Mouse (Mus musculus) hindbrain, postnatal 0 days (tissue): ENCODE data around the gene Fpr3. TPM values are rescaled to one million over a fixed set of nuclear protein-coding genes. Genes with fewer than 3 reads are reported as not detected.
A peak's percentile ranks its signal among the peaks of the same experiment; 100 is the strongest.
"Not testable (repeated sequence)": the region's sequence is repeated elsewhere in the genome, so short reads cannot be mapped to it uniquely, and the experiment has no call there.

Experiments
- ATAC-seq: fragments of 200-750 bp; cut with Nextera tagmentation; 2 replicates; pipeline ENCODE4 v1.8.0; 2017; ENCODE audit warnings: mild to moderate bottlenecking, moderate TSS enrichment, moderate library complexity
- DNase-seq: peaks from one replicate; pipeline ENCODE4 v3.0.0-alpha.2; 2015; ENCODE audit warnings: low spot score
- H3K27ac ChIP-seq: fragments of 300-500 bp; sonication (generic); 2 replicates; pipeline ENCODE4 v1.5.1; 2014; ENCODE audit warnings: mild to moderate bottlenecking
- H3K27me3 ChIP-seq: fragments of 300-500 bp; sonication (generic); 2 replicates; pipeline ENCODE4 v1.6.1; 2014; ENCODE audit warnings: low read length, mixed read lengths; ENCODE audit not compliant: insufficient read depth
- H3K36me3 ChIP-seq: fragments of 300-500 bp; sonication (generic); 2 replicates; pipeline ENCODE4 v1.6.1; 2014; ENCODE audit warnings: low read length, mixed read lengths; ENCODE audit not compliant: insufficient read depth
- H3K4me1 ChIP-seq: fragments of 300-500 bp; sonication (generic); 2 replicates; pipeline ENCODE4 v1.6.1; 2014; ENCODE audit warnings: antibody characterized with exemption, low read length, mixed read lengths; ENCODE audit not compliant: insufficient read depth
- H3K4me2 ChIP-seq: fragments of 300-500 bp; sonication (generic); 2 replicates; pipeline ENCODE4 v1.6.1; 2014; ENCODE audit warnings: low read depth, mild to moderate bottlenecking, low read length, moderate library complexity, mixed read lengths
- H3K4me3 ChIP-seq: fragments of 300-500 bp; sonication (generic); 2 replicates; pipeline ENCODE4 v1.5.1; 2014; ENCODE audit warnings: low read length
- H3K9ac ChIP-seq: fragments of 300-500 bp; sonication (generic); replicated peaks from 2 replicates; pipeline ENCODE4 v1.6.1; 2014; ENCODE audit warnings: mild to moderate bottlenecking, low read length, moderate library complexity, mixed read lengths
- H3K9me3 ChIP-seq: fragments of 300-500 bp; sonication (generic); 2 replicates; pipeline ENCODE4 v1.6.1; 2016; ENCODE audit warnings: low read length, mixed read lengths
- CTCF ChIP-seq: IDR thresholded peaks from 2 replicates; pipeline ENCODE4 v1.5.1; 2016; ENCODE audit warnings: antibody characterized with exemption, control low read depth, low read depth
- WGBS: fragments of 180-500 bp; shearing (Covaris S2); extraction: QIAGEN DNeasy Blood & Tissue Kit; methylation state at CpG from one replicate; pipeline ENCODE4 v1.1.7; 2014; 5-methylcytosine and 5-hydroxymethylcytosine counted together
- polyA plus RNA-seq: library from polyadenylated mRNA; unstranded; fragments of >200 nt; fragmentation: Nextera tagmentation; extraction: Ambion mirVana; gene quantifications from 2 replicates; pipeline ENCODE4 v1.2.1, GENCODE M21; 2015
- total RNA-seq: library from RNA; depleted of rRNA; stranded (reverse); fragments of >200 nt; gene quantifications from 2 replicates; pipeline ENCODE4 v1.2.3, GENCODE M21; 2014; rRNA removed

Fpr3 gene
- total RNA-seq (not detected in 2 replicates), polyA plus RNA-seq (not detected in 2 replicates)

DNA sequence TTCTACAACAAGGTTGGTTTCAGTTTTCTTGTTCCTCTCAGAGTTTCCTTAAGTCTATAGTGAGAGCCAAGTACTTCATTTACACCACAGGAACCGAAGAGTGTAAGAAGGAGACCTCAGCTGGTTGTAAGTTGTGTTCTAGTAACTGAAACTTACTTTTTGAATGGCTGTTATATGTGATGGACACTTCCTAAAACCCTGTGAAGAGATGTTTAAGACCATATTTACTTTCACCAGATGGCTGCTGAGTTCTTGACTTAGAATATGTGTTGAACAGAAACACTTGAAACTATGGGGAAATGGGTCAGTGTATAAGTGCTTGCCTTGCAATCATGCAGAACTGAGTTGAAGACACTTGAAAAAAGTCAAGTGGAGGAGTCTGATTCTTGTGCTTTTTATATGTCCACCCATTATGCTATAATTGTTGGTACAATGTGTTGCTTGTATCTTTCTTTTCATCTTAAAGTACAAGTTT, at the start of gene Fpr3, which contains the start of gene Fpr2:
TSS of gene Fpr3 (plus strand) at position 79 of the 475 bp plus-strand sequence.
TSS of gene Fpr2 (plus strand) at position 51 of the 475 bp plus-strand sequence.
- DNase-seq = no peak
- Histone ChIP-seq H3K9me3 (no peaks in the 10 kb centered on the region), H3K36me3 (no peaks in the 10 kb centered on the region), H3K9ac (no peak within 1 kb of the TSS), H3K27me3 (no peaks in the 10 kb centered on the region), H3K4me1 (no peaks in the 10 kb centered on the region), H3K27ac (no peak within 1 kb of the TSS), H3K4me2 (no peak within 1 kb of the TSS), H3K4me3 (no peak within 1 kb of the TSS)
- ATAC-seq = no peak
- TF ChIP-seq CTCF = no peak
- WGBS = 47% methylated on average over 1 of the region's 1 CpGs

- peak overlapping the region; percentile 63 for H3K4me2 ChIP-seq
- H3K9ac ChIP-seq = peak overlapping the region; percentile 56
- DNase-seq = peak; percentile 97
- no peaks in the 10 kb centered on the region for H3K27me3 ChIP-seq
- ATAC-seq = peak; percentile 98
- peak overlapping the region; percentile 45 for H3K4me3 ChIP-seq
- H3K4me1 ChIP-seq = peaks cover 9% of the 10 kb centered on the region; the same call in 1 of the 2 replicates
- under 1% methylated on average over 43 of the region's 43 CpGs for WGBS
- H3K36me3 ChIP-seq = peaks cover 5% of the 10 kb centered on the region; the same call in 1 of the 2 replicates
- H3K27ac ChIP-seq = peak overlapping the region; percentile 81
- TF ChIP-seq CTCF = peak; percentile 80
- no peaks in the 10 kb centered on the region for H3K9me3 ChIP-seq
These were observed 49.5 kb upstream of the Fpr3 start for GRCm38 (mm10) chr17:17837919-17838701.

- Histone ChIP-seq H3K4me1 (peaks cover 7% of the 10 kb centered on the region; the same call in 1 of the 2 replicates), H3K27me3 (no peaks in the 10 kb centered on the region), H3K4me2 (peak overlapping the region; percentile 63; the same call in 1 of the 2 replicates), H3K36me3 (peaks cover 5% of the 10 kb centered on the region; the same call in 1 of the 2 replicates), H3K9ac (no peak overlapping the region), H3K4me3 (no peak overlapping the region), H3K9me3 (no peaks in the 10 kb centered on the region), H3K27ac (no peak overlapping the region)
- 93% methylated on average over 2 of the region's 2 CpGs for WGBS
- DNase-seq (no peak), ATAC-seq (no peak)
- TF ChIP-seq CTCF = no peak
These were observed 48.4 kb upstream of the Fpr3 start for GRCm38 (mm10) chr17:17839276-17839675.

DNA sequence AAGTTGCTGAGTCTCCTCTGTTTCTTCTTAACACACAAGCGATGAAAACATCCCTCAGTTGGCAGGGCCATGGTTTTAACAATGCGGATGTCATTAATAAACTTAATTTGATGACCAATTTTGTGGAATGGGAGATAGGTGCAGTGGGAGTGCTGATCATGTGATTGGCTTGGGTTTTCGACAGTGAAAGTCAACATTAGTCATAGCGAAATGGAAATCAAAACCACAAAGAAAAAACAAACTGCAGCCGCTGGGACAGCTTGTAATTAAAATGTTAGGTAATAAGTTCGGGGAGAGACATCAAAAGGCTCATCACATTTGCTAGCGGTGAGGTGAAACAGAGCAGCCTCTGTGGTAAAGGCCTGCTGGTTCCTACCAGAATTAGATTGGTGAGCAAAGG, 46.9 kb upstream of the Fpr3 start:
- Histone ChIP-seq H3K4me2 (no peak overlapping the region), H3K4me3 (no peak overlapping the region), H3K9me3 (no peaks in the 10 kb centered on the region), H3K36me3 (peaks cover 5% of the 10 kb centered on the region; the same call in 1 of the 2 replicates), H3K9ac (no peak overlapping the region), H3K4me1 (peaks cover 7% of the 10 kb centered on the region; the same call in 1 of the 2 replicates), H3K27me3 (no peaks in the 10 kb centered on the region), H3K27ac (no peak overlapping the region)
- WGBS = 90% methylated on average over 7 of the region's 7 CpGs
- no peak for ATAC-seq
- TF ChIP-seq CTCF = no peak
- no peak for DNase-seq

GRCm38 (mm10) chr17:17843534-17844261, 44.0 kb upstream of the Fpr3 start:
- no peak overlapping the region for H3K27ac ChIP-seq
- DNase-seq (no peak), ATAC-seq (peak; percentile 55; the same call in 1 of the 2 replicates)
- 75% methylated on average over 27 of the region's 27 CpGs for WGBS
- H3K27me3 ChIP-seq = no peaks in the 10 kb centered on the region
- no peaks in the 10 kb centered on the region for H3K9me3 ChIP-seq
- no peak overlapping the region for H3K4me2 ChIP-seq
- H3K36me3 ChIP-seq = no peaks in the 10 kb centered on the region; the same call in 1 of the 2 replicates
- no peak overlapping the region for H3K4me3 ChIP-seq
- H3K4me1 ChIP-seq = peaks cover 4% of the 10 kb centered on the region; the same call in 1 of the 2 replicates
- no peak for TF ChIP-seq CTCF
- H3K9ac ChIP-seq = no peak overlapping the region

DNA sequence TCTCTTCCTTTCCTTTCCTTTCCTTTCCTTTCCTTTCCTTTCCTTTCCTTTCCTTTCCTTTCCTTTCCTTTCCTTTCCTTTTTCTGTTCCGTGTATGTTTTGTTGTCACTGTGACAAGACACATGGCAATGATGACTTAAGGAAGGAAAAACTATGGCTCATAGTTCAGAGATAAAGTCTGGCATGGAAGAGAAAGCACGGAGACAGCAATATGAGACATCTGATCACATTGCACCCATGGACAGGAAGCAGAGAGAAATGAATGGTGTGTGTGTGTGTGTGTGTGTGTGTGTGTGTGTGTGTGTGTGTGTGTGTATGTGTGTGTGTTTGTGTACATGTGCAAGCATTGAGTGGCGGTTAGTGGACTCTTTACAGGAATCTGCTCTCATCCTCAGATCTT, 43.0 kb upstream of the Fpr3 start:
- ATAC-seq, H3K27me3 ChIP-seq: not testable (repeated sequence)
- WGBS = 92% methylated on average over 3 of the region's 3 CpGs

More for the DNA sequence above, 43.0 kb upstream of the Fpr3 start:
- not testable (repeated sequence) for H3K27ac ChIP-seq, H3K9me3 ChIP-seq, DNase-seq, H3K36me3 ChIP-seq, H3K4me3 ChIP-seq, H3K9ac ChIP-seq, H3K4me2 ChIP-seq, H3K4me1 ChIP-seq
